Mouse (Mus musculus) hindbrain, embryonic 11.5 days (tissue): ENCODE results near the gene Dhx34. TPM values are rescaled to one million over a fixed set of nuclear protein-coding genes. Genes with fewer than 3 reads are reported as not detected.

Experiments used
- ATAC-seq: fragments of 200-750 bp; cut with Nextera tagmentation; 2 replicates; pipeline ENCODE4 v1.8.0; 2017; ENCODE audit warnings: mild to moderate bottlenecking, moderate TSS enrichment, moderate library complexity; ENCODE audit not compliant: low FRiP score
- DNase-seq: peaks from one replicate; pipeline ENCODE4 v3.0.0-alpha.2; 2015; ENCODE audit warnings: low spot score
- H3K27ac ChIP-seq: fragments of 300-500 bp; sonication (generic); 2 replicates; pipeline ENCODE4 v1.5.1; 2014; ENCODE audit warnings: mild to moderate bottlenecking, low read depth, low read length
- H3K27me3 ChIP-seq: fragments of 300-500 bp; sonication (generic); 2 replicates; pipeline ENCODE4 v1.6.1; 2014; ENCODE audit warnings: mild to moderate bottlenecking, low read length, moderate library complexity, mixed read lengths; ENCODE audit not compliant: control insufficient read depth, insufficient read depth
- H3K36me3 ChIP-seq: fragments of 300-500 bp; sonication (generic); 2 replicates; pipeline ENCODE4 v1.6.1; 2014; ENCODE audit warnings: mild to moderate bottlenecking, low read length, moderate library complexity, mixed read lengths; ENCODE audit not compliant: control insufficient read depth, insufficient read depth
- H3K4me1 ChIP-seq: fragments of 300-500 bp; sonication (generic); replicated peaks from 2 replicates; pipeline ENCODE4 v1.6.1; 2014; ENCODE audit warnings: low read length, mixed read lengths; ENCODE audit not compliant: control insufficient read depth, insufficient read depth
- H3K4me2 ChIP-seq: fragments of 300-500 bp; sonication (generic); replicated peaks from 2 replicates; pipeline ENCODE4 v1.6.1; 2014; ENCODE audit warnings: mild to moderate bottlenecking, low read depth, low read length
- H3K4me3 ChIP-seq: fragments of 300-500 bp; sonication (generic); 2 replicates; pipeline ENCODE4 v1.5.1; 2014; ENCODE audit warnings: low read depth, low read length
- H3K9ac ChIP-seq: fragments of 300-500 bp; sonication (generic); 2 replicates; pipeline ENCODE4 v1.6.1; 2014; ENCODE audit warnings: low read depth, low read length
- H3K9me3 ChIP-seq: fragments of 300-500 bp; sonication (generic); 2 replicates; pipeline ENCODE4 v1.6.1; 2016; ENCODE audit warnings: low read length; ENCODE audit not compliant: control insufficient read depth
- WGBS: fragments of 180-500 bp; shearing (Covaris S2); extraction: QIAGEN DNeasy Blood & Tissue Kit; methylation state at CpG from one replicate; pipeline ENCODE4 v1.1.7; 2014; 5-methylcytosine and 5-hydroxymethylcytosine counted together
- polyA plus RNA-seq: library from polyadenylated mRNA; unstranded; fragments of >200 nt; fragmentation: Nextera tagmentation; extraction: Ambion mirVana; gene quantifications from 2 replicates; pipeline ENCODE4 v1.2.1, GENCODE M21; 2014

The Dhx34 gene
- polyA plus RNA-seq, 1 experiment from 2014 or later = 7.9 TPM

- no peaks in the 10 kb centered on the region for H3K4me1 ChIP-seq
- H3K4me2 ChIP-seq = no peak overlapping the region
- H3K4me3 ChIP-seq = no peak overlapping the region
- WGBS = 86% methylated on average over 7 of the region's 7 CpGs
- no peak overlapping the region for H3K9ac ChIP-seq
- H3K9me3 ChIP-seq = no peaks in the 10 kb centered on the region
- no peak for ATAC-seq
- H3K27me3 ChIP-seq = no peaks in the 10 kb centered on the region
- 0 out of 2 replicates have a peak, but pooled peaks cover 3% of the 10 kb centered on the region for H3K36me3 ChIP-seq
- DNase-seq = no peak
- H3K27ac ChIP-seq = no peak overlapping the region
Measured at GRCm38 (mm10) chr7:16207076-16207475, 14.8 kb downstream of the Dhx34 start.

GRCm38 (mm10) chr7:16204791-16205190, 17.0 kb downstream of the Dhx34 start:
- H3K27ac ChIP-seq = no peak overlapping the region
- H3K9ac ChIP-seq = no peak overlapping the region
- WGBS = 79% methylated on average over 8 of the region's 9 CpGs
- H3K9me3 ChIP-seq = no peaks in the 10 kb centered on the region
- no peak overlapping the region for H3K4me3 ChIP-seq
- no peaks in the 10 kb centered on the region for H3K4me1 ChIP-seq
- ATAC-seq (no peak), DNase-seq (no peak)
- no peak overlapping the region for H3K4me2 ChIP-seq
- H3K27me3 ChIP-seq = no peaks in the 10 kb centered on the region
- H3K36me3 ChIP-seq = 0 out of 2 replicates have a peak, but pooled peaks cover 3% of the 10 kb centered on the region

DNA sequence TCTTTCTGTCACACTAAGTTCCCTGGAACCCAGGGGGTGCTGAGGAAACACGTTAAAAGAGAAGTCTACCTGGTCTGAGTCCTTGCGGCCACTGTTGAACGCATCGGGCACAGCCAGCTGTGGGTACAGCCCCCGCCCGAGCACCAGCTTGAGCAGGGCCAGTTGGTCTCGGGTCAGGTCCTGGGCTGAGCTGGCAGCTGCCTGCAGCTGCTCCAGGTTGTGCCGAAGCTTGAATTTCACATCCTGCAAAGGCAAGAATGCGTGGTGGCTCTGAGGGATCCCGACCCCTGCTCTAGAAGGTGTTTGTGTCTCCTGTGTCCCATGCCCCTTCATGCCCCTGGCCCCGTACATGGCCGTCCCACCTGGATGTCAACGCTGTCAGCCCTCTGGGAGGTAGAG, 18.3 kb downstream of the Dhx34 start:
- no peaks in the 10 kb centered on the region for H3K27me3 ChIP-seq
- H3K4me1 ChIP-seq = no peaks in the 10 kb centered on the region
- DNase-seq = no peak
- no peaks in the 10 kb centered on the region for H3K9me3 ChIP-seq
- H3K9ac ChIP-seq = no peak overlapping the region
- no peak overlapping the region for H3K4me2 ChIP-seq
- 0 out of 2 replicates have a peak, but pooled peaks cover 3% of the 10 kb centered on the region for H3K36me3 ChIP-seq
- ATAC-seq = no peak
- WGBS = 91% methylated on average over 13 of the region's 13 CpGs
- no peak overlapping the region for H3K27ac ChIP-seq
- H3K4me3 ChIP-seq = no peak overlapping the region

- Histone ChIP-seq H3K4me3 (no peak overlapping the region), H3K4me1 (no peaks in the 10 kb centered on the region), H3K9me3 (no peaks in the 10 kb centered on the region), H3K9ac (no peak overlapping the region), H3K36me3 (0 out of 2 replicates have a peak, but pooled peaks cover 3% of the 10 kb centered on the region), H3K27me3 (no peaks in the 10 kb centered on the region), H3K27ac (no peak overlapping the region), H3K4me2 (no peak overlapping the region)
- DNase-seq (no peak), ATAC-seq (no peak)
- 81% methylated on average over 15 of the region's 15 CpGs for WGBS
Measured at GRCm38 (mm10) chr7:16202756-16203504, 18.9 kb downstream of the Dhx34 start.

- no peak overlapping the region for H3K4me2 ChIP-seq
- 0 out of 2 replicates have a peak, but pooled peaks cover 3% of the 10 kb centered on the region for H3K36me3 ChIP-seq
- no peak overlapping the region for H3K4me3 ChIP-seq
- DNase-seq (no peak), ATAC-seq (no peak)
- no peak overlapping the region for H3K27ac ChIP-seq
- 87% methylated on average over 6 of the region's 6 CpGs for WGBS
- no peaks in the 10 kb centered on the region for H3K27me3 ChIP-seq
- H3K9me3 ChIP-seq = no peaks in the 10 kb centered on the region
- H3K9ac ChIP-seq = no peak overlapping the region
- no peaks in the 10 kb centered on the region for H3K4me1 ChIP-seq
Measured at GRCm38 (mm10) chr7:16201136-16201535, 20.7 kb downstream of the Dhx34 start.

DNA sequence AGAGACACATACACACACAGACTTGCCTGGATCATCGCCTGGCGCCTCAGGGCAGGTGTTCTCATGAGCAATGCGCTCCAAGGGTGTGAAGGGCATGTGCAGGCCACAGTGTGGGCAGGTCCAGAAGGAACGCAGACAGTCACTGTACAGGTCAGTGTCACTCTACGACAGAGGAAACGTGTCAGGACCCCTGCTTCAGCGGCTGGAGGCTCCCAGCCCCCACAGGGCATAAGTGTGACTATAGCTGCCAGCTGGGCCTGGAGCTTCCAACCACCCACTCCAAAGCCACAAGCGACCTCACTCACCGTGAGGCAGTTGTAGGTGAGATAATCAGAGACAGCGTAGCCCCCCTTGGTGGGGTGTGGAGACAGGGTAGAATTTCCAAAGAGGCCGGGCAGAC, 23.3 kb downstream of the Dhx34 start:
- no peaks in the 10 kb centered on the region for H3K9me3 ChIP-seq
- no peak overlapping the region for H3K4me2 ChIP-seq
- DNase-seq (no peak), ATAC-seq (no peak)
- 88% methylated on average over 11 of the region's 11 CpGs for WGBS
- no peaks in the 10 kb centered on the region for H3K4me1 ChIP-seq
- H3K9ac ChIP-seq = no peak overlapping the region
- H3K4me3 ChIP-seq = no peak overlapping the region
- no peaks in the 10 kb centered on the region for H3K27me3 ChIP-seq
- H3K36me3 ChIP-seq = no peaks in the 10 kb centered on the region
- no peak overlapping the region for H3K27ac ChIP-seq

DNA sequence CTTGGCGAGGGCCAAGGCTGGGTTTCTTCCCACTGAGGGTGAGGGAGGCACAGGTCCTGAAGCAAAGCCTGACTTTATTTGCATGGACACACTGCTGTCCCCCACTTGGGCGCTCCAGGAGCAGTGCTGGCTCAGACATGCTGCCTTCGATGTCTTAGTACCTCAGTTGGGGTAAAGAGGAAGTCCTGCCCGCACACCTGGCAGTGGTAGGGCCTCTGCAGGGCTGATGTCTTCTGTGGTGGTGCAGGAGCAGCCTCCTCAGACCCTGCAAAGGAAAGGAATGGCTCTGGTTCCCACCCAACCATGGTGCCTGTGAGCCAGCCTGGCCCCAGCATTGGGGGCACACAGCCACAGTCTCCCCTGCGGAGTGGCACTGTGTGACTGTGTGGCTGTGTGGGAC, 24.7 kb downstream of the Dhx34 start:
- DNase-seq (no peak), ATAC-seq (no peak)
- Histone ChIP-seq H3K4me1 (no peaks in the 10 kb centered on the region), H3K9ac (no peak overlapping the region), H3K4me2 (no peak overlapping the region), H3K36me3 (no peaks in the 10 kb centered on the region), H3K9me3 (no peaks in the 10 kb centered on the region), H3K27ac (no peak overlapping the region), H3K4me3 (no peak overlapping the region), H3K27me3 (no peaks in the 10 kb centered on the region)
- WGBS = 86% methylated on average over 5 of the region's 5 CpGs

- no peak overlapping the region for H3K4me3 ChIP-seq
- DNase-seq = no peak
- H3K9ac ChIP-seq = no peak overlapping the region
- no peaks in the 10 kb centered on the region for H3K9me3 ChIP-seq
- no peaks in the 10 kb centered on the region for H3K36me3 ChIP-seq
- no peak overlapping the region for H3K4me2 ChIP-seq
- no peak overlapping the region for H3K27ac ChIP-seq
- H3K27me3 ChIP-seq = no peaks in the 10 kb centered on the region
- ATAC-seq = no peak
- 79% methylated on average over 5 of the region's 6 CpGs for WGBS
- no peaks in the 10 kb centered on the region for H3K4me1 ChIP-seq
Measured at GRCm38 (mm10) chr7:16196616-16197015, 25.2 kb downstream of the Dhx34 start.

DNA sequence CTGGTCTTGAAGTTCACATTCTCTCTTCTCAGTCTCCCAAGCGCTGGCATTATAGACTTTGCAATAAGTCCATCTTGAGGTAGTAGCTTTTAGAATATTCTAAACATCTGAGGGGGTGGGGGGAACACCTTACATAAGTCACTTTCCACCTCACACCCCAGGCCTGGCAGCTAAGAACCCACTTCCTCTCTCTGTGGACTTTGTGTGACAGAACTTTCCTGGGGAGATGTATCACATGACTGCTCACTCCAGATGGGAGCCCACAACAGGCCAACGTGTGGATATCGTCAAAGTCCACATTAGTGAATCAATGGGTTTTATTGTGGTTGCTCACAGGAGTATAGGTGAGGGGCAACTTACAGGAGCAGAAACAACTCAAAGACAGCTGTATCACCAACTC, 28.1 kb downstream of the Dhx34 start:
- H3K4me1 ChIP-seq = no peaks in the 10 kb centered on the region
- ATAC-seq (no peak), DNase-seq (no peak)
- no peaks in the 10 kb centered on the region for H3K36me3 ChIP-seq
- no peak overlapping the region for H3K4me3 ChIP-seq
- H3K9me3 ChIP-seq = no peaks in the 10 kb centered on the region
- no peak overlapping the region for H3K27ac ChIP-seq
- H3K9ac ChIP-seq = no peak overlapping the region
- WGBS = 59% methylated on average over 3 of the region's 3 CpGs
- no peaks in the 10 kb centered on the region for H3K27me3 ChIP-seq
- no peak overlapping the region for H3K4me2 ChIP-seq
